In genomic region chr10:77663949-77664665, GRCm38 (mm10) we compare ENCODE assay signal across 14 mouse cellular contexts. TPM values are rescaled to one million over a fixed set of nuclear protein-coding genes. Genes with fewer than 3 reads are reported as not detected.
A peak's percentile ranks its signal among the peaks of the same experiment; 100 is the strongest.
DNase-seq lines count a peak whose midpoint lies in the region; ATAC-seq and TF ChIP-seq lines count a peak whose summit lies in the region.
"Had no signal": no experiment of that assay in that cellular context is flagged by ENCODE, and none has a peak within 500 bp of the region (broad histone marks: within the 10 kb centered on the region; RNA-seq: fewer than 3 reads in every experiment).

No protein-coding gene starts in this region.

- 0 out of 2 replicates have a peak, but pooled peaks cover 3% of the 10 kb centered on the region for H3K4me1 ChIP-seq in hindbrain, embryonic 12.5 days
- 0 out of 2 replicates have a peak, but pooled peaks cover 3% of the 10 kb centered on the region for H3K4me1 ChIP-seq in hindbrain, embryonic 10.5 days (replicated peaks)
- no peaks in the 10 kb centered on the region for H3K4me1 ChIP-seq in hindbrain, postnatal 0 days (ENCODE audit: insufficient read depth, low read length)
- H3K4me1 ChIP-seq in stomach, embryonic 16.5 days (ENCODE audit: control insufficient read depth, insufficient read depth, low read length): no peaks in the 10 kb centered on the region
- H3K4me1 ChIP-seq: forebrain, embryonic 10.5 days had no signal

- no peak overlapping the region for H3K4me3 ChIP-seq in hindbrain, embryonic 12.5 days
- no peak overlapping the region for H3K4me3 ChIP-seq in hindbrain, embryonic 10.5 days
- no peak overlapping the region for H3K4me3 ChIP-seq in hindbrain, postnatal 0 days (ENCODE audit: low read length)
- no peak overlapping the region for H3K4me3 ChIP-seq in stomach, embryonic 16.5 days (replicated peaks; ENCODE audit: low read length)
- H3K4me3 ChIP-seq: forebrain, embryonic 10.5 days; gastrocnemius, adult 2 months had no signal

- no peaks in the 10 kb centered on the region for H3K36me3 ChIP-seq in hindbrain, embryonic 12.5 days
- H3K36me3 ChIP-seq in hindbrain, embryonic 10.5 days: no peaks in the 10 kb centered on the region
- H3K36me3 ChIP-seq in hindbrain, postnatal 0 days (ENCODE audit: insufficient read depth, low read length): no peaks in the 10 kb centered on the region
- H3K36me3 ChIP-seq in stomach, embryonic 16.5 days (ENCODE audit: control insufficient read depth, insufficient read depth, low read length): no peaks in the 10 kb centered on the region
- H3K36me3 ChIP-seq: forebrain, embryonic 10.5 days had no signal

- TF ChIP-seq CTCF in hindbrain, postnatal 0 days (IDR thresholded peaks at IDR 0.05; ENCODE audit: low read depth): no peak

- H3K27me3 ChIP-seq in hindbrain, embryonic 12.5 days: peaks cover 9% of the 10 kb centered on the region
- H3K27me3 ChIP-seq in hindbrain, embryonic 10.5 days (ENCODE audit: insufficient read depth, poor library complexity, severe bottlenecking): peaks cover 12% of the 10 kb centered on the region
- H3K27me3 ChIP-seq in hindbrain, postnatal 0 days (ENCODE audit: insufficient read depth, low read length): no peaks in the 10 kb centered on the region
- no peaks in the 10 kb centered on the region for H3K27me3 ChIP-seq in stomach, embryonic 16.5 days (ENCODE audit: control insufficient read depth, insufficient read depth, low read length)

- H3K4me2 ChIP-seq in hindbrain, embryonic 12.5 days (replicated peaks): peak overlapping the region; percentile 16; the same call in 1 of the 2 replicates
- H3K4me2 ChIP-seq in hindbrain, postnatal 0 days (ENCODE audit: low read depth, low read length): no peak overlapping the region
- H3K4me2 ChIP-seq in stomach, embryonic 16.5 days (ENCODE audit: low read depth, low read length): 0 out of 2 replicates have a peak overlapping the region, but pooled peaks have one; percentile 15

- ATAC-seq in hindbrain, embryonic 12.5 days (ENCODE audit: low FRiP score): no peak
- peak; percentile 24; the same call in 1 of the 2 replicates for ATAC-seq in hindbrain, postnatal 0 days
- ATAC-seq in stomach, embryonic 16.5 days (ENCODE audit: insufficient read depth, low FRiP score): no peak

- no peak for DNase-seq in hindbrain, embryonic 10.5 days (ENCODE audit: low spot score)
- DNase-seq in retina, postnatal 1 day: peak; percentile 22
- DNase-seq in retina, embryonic 14.5 days (ENCODE audit: low spot score): no peak
- no peak for DNase-seq in hindbrain, postnatal 0 days (ENCODE audit: low spot score)
- DNase-seq in T-cell, adult 2 months (ENCODE audit: low spot score): no peak
- no peak for DNase-seq in yolk sac, embryonic 10.5 days (ENCODE audit: low spot score)
- DNase-seq: cerebellum, adult 2 months; gastrocnemius, adult 2 months; lung, adult 18-20 months had no signal

- WGBS in hindbrain, embryonic 12.5 days: 50% methylated on average over 43 of the region's 43 CpGs
- WGBS in hindbrain, embryonic 10.5 days: 60% methylated on average over 43 of the region's 43 CpGs
- WGBS in hindbrain, postnatal 0 days: 63% methylated on average over 43 of the region's 43 CpGs
- 40% methylated on average over 43 of the region's 43 CpGs for WGBS in stomach, embryonic 16.5 days

- peaks cover 6% of the 10 kb centered on the region for H3K9me3 ChIP-seq in hindbrain, embryonic 12.5 days (replicated peaks)
- H3K9me3 ChIP-seq in hindbrain, embryonic 10.5 days: peaks cover 10% of the 10 kb centered on the region; the same call in 1 of the 2 replicates
- no peaks in the 10 kb centered on the region for H3K9me3 ChIP-seq in hindbrain, postnatal 0 days (ENCODE audit: low read length)
- H3K9me3 ChIP-seq in stomach, embryonic 16.5 days (replicated peaks; ENCODE audit: control insufficient read depth, low read length): no peaks in the 10 kb centered on the region

- no peak overlapping the region for H3K27ac ChIP-seq in hindbrain, embryonic 12.5 days
- H3K27ac ChIP-seq in hindbrain, embryonic 10.5 days: no peak overlapping the region
- H3K27ac ChIP-seq in hindbrain, postnatal 0 days: no peak overlapping the region
- H3K27ac ChIP-seq in stomach, embryonic 16.5 days (ENCODE audit: low read length): no peak overlapping the region
- H3K27ac ChIP-seq: forebrain, embryonic 10.5 days; gastrocnemius, adult 2 months had no signal

- no peak overlapping the region for H3K9ac ChIP-seq in hindbrain, embryonic 12.5 days
- no peak overlapping the region for H3K9ac ChIP-seq in hindbrain, postnatal 0 days (replicated peaks; ENCODE audit: low read length)
- H3K9ac ChIP-seq in stomach, embryonic 16.5 days (ENCODE audit: low read length): no peak overlapping the region

RNA-seq across cellular contexts. Expression of gene Tspear, which starts 22.3 kb away (rescaled TPM):
- polyA plus RNA-seq in hindbrain, embryonic 12.5 days (2016; fragmentation: Nextera tagmentation; extraction: Ambion mirVana): 0.48 and 1.2 TPM in 2 replicates
- polyA plus RNA-seq in hindbrain, embryonic 10.5 days (2016; fragmentation: Nextera tagmentation; extraction: Ambion mirVana): 0.93 and 1.0 TPM in 2 replicates
- total RNA-seq in hindbrain, postnatal 0 days (2014; rRNA removed): 0.42 and 4.4 TPM in 2 replicates
- 0.93 and 1.3 TPM in 2 replicates for polyA plus RNA-seq in hindbrain, postnatal 0 days (2015; fragmentation: Nextera tagmentation; extraction: Ambion mirVana)
- polyA plus RNA-seq in stomach, embryonic 16.5 days (2015; fragmentation: Nextera tagmentation; extraction: Ambion mirVana): 0.96 and 1.5 TPM in 2 replicates
- total RNA-seq: gastrocnemius, adult 2 months had no signal

RNA-seq across cellular contexts. Expression of gene Gm19402, which starts 26.4 kb away (rescaled TPM):
- polyA plus RNA-seq in hindbrain, embryonic 12.5 days (2016; fragmentation: Nextera tagmentation; extraction: Ambion mirVana): not detected in 2 replicates
- not detected in 2 replicates for polyA plus RNA-seq in hindbrain, embryonic 10.5 days (2016; fragmentation: Nextera tagmentation; extraction: Ambion mirVana)
- not detected in 2 replicates for total RNA-seq in hindbrain, postnatal 0 days (2014; rRNA removed)
- not detected in 2 replicates for polyA plus RNA-seq in hindbrain, postnatal 0 days (2015; fragmentation: Nextera tagmentation; extraction: Ambion mirVana)
- polyA plus RNA-seq in stomach, embryonic 16.5 days (2015; fragmentation: Nextera tagmentation; extraction: Ambion mirVana): not detected in 2 replicates
- total RNA-seq: gastrocnemius, adult 2 months; layer of hippocampus, adult 18-20 months; left cerebral cortex, postnatal 14 days had no signal
- polyA plus RNA-seq: cerebellum, adult 2 months; forebrain, embryonic 10.5 days had no signal

RNA-seq across cellular contexts. Expression of gene Gm9508, which starts 32.9 kb away (rescaled TPM):
- not detected in 2 replicates for polyA plus RNA-seq in hindbrain, embryonic 12.5 days (2016; fragmentation: Nextera tagmentation; extraction: Ambion mirVana)
- not detected in 2 replicates for polyA plus RNA-seq in hindbrain, embryonic 10.5 days (2016; fragmentation: Nextera tagmentation; extraction: Ambion mirVana)
- total RNA-seq in hindbrain, postnatal 0 days (2014; rRNA removed): not detected in 2 replicates
- not detected in 2 replicates for polyA plus RNA-seq in hindbrain, postnatal 0 days (2015; fragmentation: Nextera tagmentation; extraction: Ambion mirVana)
- polyA plus RNA-seq in stomach, embryonic 16.5 days (2015; fragmentation: Nextera tagmentation; extraction: Ambion mirVana): not detected in 2 replicates
- total RNA-seq: gastrocnemius, adult 2 months; layer of hippocampus, adult 18-20 months; left cerebral cortex, postnatal 14 days had no signal
- polyA plus RNA-seq: cerebellum, adult 2 months; forebrain, embryonic 10.5 days had no signal

RNA-seq across cellular contexts. Expression of gene Ube2g2, which starts 42.0 kb away (rescaled TPM):
- polyA plus RNA-seq in hindbrain, embryonic 12.5 days (2016; fragmentation: Nextera tagmentation; extraction: Ambion mirVana): 81.6 and 82.3 TPM in 2 replicates
- 100 and 103 TPM in 2 replicates for polyA plus RNA-seq in hindbrain, embryonic 10.5 days (2016; fragmentation: Nextera tagmentation; extraction: Ambion mirVana)
- total RNA-seq in hindbrain, postnatal 0 days (2014; rRNA removed): 45.1 and 48.3 TPM in 2 replicates
- 65.8 and 73.8 TPM in 2 replicates for polyA plus RNA-seq in hindbrain, postnatal 0 days (2015; fragmentation: Nextera tagmentation; extraction: Ambion mirVana)
- 78.0 and 82.4 TPM in 2 replicates for polyA plus RNA-seq in stomach, embryonic 16.5 days (2015; fragmentation: Nextera tagmentation; extraction: Ambion mirVana)

RNA-seq across cellular contexts. Expression of gene Gm10272, which starts 42.3 kb away (rescaled TPM):
- polyA plus RNA-seq in hindbrain, embryonic 12.5 days (2016; fragmentation: Nextera tagmentation; extraction: Ambion mirVana): not detected in 2 replicates
- polyA plus RNA-seq in hindbrain, embryonic 10.5 days (2016; fragmentation: Nextera tagmentation; extraction: Ambion mirVana): not detected in 2 replicates
- not detected in 2 replicates for total RNA-seq in hindbrain, postnatal 0 days (2014; rRNA removed)
- polyA plus RNA-seq in hindbrain, postnatal 0 days (2015; fragmentation: Nextera tagmentation; extraction: Ambion mirVana): not detected in 2 replicates
- polyA plus RNA-seq in stomach, embryonic 16.5 days (2015; fragmentation: Nextera tagmentation; extraction: Ambion mirVana): not detected in 2 replicates
- total RNA-seq: gastrocnemius, adult 2 months; layer of hippocampus, adult 18-20 months; left cerebral cortex, postnatal 14 days had no signal
- polyA plus RNA-seq: cerebellum, adult 2 months; forebrain, embryonic 10.5 days had no signal
